Mouse (Mus musculus): ENCODE measurements at regions not wholly inside any gene's neighbourhood (a gene's known extent, or its start where the extent isn't known, plus 50 kb on each side); places are given as distances from the start of the nearest gene placed in this dataset.

DNA sequence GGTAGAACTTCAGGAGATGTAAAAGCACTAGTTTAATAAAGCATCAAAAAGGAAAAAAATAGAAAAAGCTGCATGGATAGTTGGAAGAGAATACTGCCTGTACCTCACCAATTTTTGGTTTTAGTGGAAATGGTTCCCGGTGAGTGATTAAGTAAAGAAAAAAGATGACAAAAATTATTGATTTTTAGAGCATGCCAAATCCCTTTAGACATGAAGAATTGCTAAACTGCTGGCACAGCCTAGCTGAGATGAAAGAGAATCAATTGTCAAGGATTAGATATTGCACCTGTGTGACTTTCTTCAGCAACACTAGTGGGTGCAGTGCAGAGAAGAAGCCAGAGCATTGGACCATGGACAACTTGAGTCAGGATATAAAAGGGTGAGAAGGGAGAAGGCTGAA, 348.7 kb upstream of the Cpeb2 start:
- in situ Hi-C loops (cut with MboI; ENCODE audit: low sequenced_read_pairs in 2 of 2, unreplicated experiment in 2 of 2), result no loop called here
- TF ChIP-seq ZC3H11A (IDR thresholded peaks at IDR 0.05; ENCODE audit: borderline replicate concordance, low read depth, low read length), result no peak
- no peak for TF ChIP-seq ZNF384 (IDR thresholded peaks at IDR 0.05; ENCODE audit: low read depth, low read length)
- no peak for TF ChIP-seq CHD2 (IDR thresholded peaks at IDR 0.05; ENCODE audit: low read depth, low read length)
- no peak for TF ChIP-seq MAFK (IDR thresholded peaks at IDR 0.05; ENCODE audit: insufficient read depth, low read depth, low read length)
- no peak for TF ChIP-seq HCFC1 (IDR thresholded peaks at IDR 0.05; ENCODE audit: borderline replicate concordance, insufficient read depth, low read length)

DNA sequence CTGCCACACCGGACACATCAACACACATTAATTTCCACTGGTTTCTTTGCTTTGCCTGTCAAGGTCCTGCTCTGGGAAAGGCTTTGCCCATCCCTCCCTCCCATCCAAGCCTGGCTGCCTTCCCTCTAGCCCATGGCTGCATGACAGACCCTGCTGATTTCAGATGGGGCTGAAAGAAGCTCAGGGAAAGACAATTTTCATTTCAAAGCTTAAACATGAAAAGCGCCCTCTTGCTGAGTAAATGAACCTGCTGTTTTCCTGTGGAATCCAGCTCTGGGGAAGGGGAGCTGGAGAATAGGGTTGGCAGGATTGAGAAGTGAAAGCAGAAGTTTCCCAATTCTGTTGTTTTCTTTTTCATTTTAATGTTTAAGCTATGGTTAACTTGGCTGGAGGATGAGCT, 341.1 kb upstream of the Cpeb2 start:
- no peak overlapping the region for H3K27ac ChIP-seq (ENCODE audit: insufficient read depth, low read depth, low read length, poor library complexity, severe bottlenecking)
- H3K9ac ChIP-seq (ENCODE audit: insufficient read depth, low read depth, low read length, poor library complexity, severe bottlenecking), result no peak overlapping the region
- H3K4me1 ChIP-seq (ENCODE audit: control insufficient read depth in 2 of 2, insufficient read depth in 2 of 2, low read length in 2 of 2, poor library complexity in 1 of 2), result no peaks in the 10 kb centered on the region
- no peaks in the 10 kb centered on the region for H3K9me3 ChIP-seq (ENCODE audit: control insufficient read depth, insufficient read depth, low read depth, low read length)
- TF ChIP-seq MAFK (IDR thresholded peaks at IDR 0.05; ENCODE audit: insufficient read depth, low read depth, low read length) (no peak), CHD2 (IDR thresholded peaks at IDR 0.05; ENCODE audit: low read depth, low read length) (no peak), HCFC1 (IDR thresholded peaks at IDR 0.05; ENCODE audit: borderline replicate concordance, insufficient read depth, low read length) (no peak), ZNF384 (IDR thresholded peaks at IDR 0.05; ENCODE audit: low read depth, low read length) (no peak), ZC3H11A (IDR thresholded peaks at IDR 0.05; ENCODE audit: borderline replicate concordance, low read depth, low read length) (no peak)
- no peak overlapping the region for H3K4me3 ChIP-seq (ENCODE audit: insufficient read depth in 1 of 2, low read depth in 1 of 2, low read length in 2 of 2, poor library complexity in 1 of 2, severe bottlenecking in 1 of 2)
- H3K36me3 ChIP-seq (ENCODE audit: control insufficient read depth, insufficient read depth, low read length, poor library complexity, severe bottlenecking), result no peaks in the 10 kb centered on the region
- in situ Hi-C loops (cut with MboI; ENCODE audit: low sequenced_read_pairs in 2 of 2, unreplicated experiment in 2 of 2), result no loop called here
- DNase-seq (ENCODE audit: low read depth, low spot score), result no peak

More for the DNA sequence above, 348.7 kb upstream of the Cpeb2 start:
- Histone ChIP-seq H3K4me1 (ENCODE audit: control insufficient read depth in 2 of 2, insufficient read depth in 2 of 2, low read length in 2 of 2, poor library complexity in 1 of 2) (no peaks in the 10 kb centered on the region), H3K9ac (ENCODE audit: insufficient read depth, low read depth, low read length, poor library complexity, severe bottlenecking) (no peak overlapping the region), H3K4me3 (ENCODE audit: insufficient read depth in 1 of 2, low read depth in 1 of 2, low read length in 2 of 2, poor library complexity in 1 of 2, severe bottlenecking in 1 of 2) (no peak overlapping the region), H3K9me3 (ENCODE audit: control insufficient read depth, insufficient read depth, low read depth, low read length) (no peaks in the 10 kb centered on the region), H3K36me3 (ENCODE audit: control insufficient read depth, insufficient read depth, low read length, poor library complexity, severe bottlenecking) (no peaks in the 10 kb centered on the region), H3K27ac (ENCODE audit: insufficient read depth, low read depth, low read length, poor library complexity, severe bottlenecking) (no peak overlapping the region)
- DNase-seq (ENCODE audit: low read depth, low spot score), result no peak

DNA sequence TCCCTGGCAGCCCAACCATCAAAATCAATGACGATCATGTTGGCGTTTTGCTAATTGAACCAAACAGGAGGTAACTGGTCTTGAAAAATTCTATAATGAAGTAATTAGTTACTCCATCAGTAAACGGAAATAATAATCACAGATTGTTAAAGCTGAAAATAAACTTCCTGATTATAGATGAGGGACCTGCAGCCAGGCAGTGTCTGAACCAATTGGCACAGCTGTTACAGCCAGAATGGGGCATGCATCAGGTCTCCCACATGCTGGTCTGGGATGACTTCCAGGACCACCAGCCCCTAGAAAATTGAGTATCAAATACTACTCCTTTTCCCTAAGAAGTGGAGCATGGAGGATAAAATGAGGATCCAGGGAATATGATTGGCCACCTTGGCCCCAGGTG, 326.8 kb upstream of the Cpeb2 start:
- TF ChIP-seq ZNF384 (IDR thresholded peaks at IDR 0.05; ENCODE audit: low read depth, low read length) (no peak), HCFC1 (IDR thresholded peaks at IDR 0.05; ENCODE audit: borderline replicate concordance, insufficient read depth, low read length) (no peak), CHD2 (IDR thresholded peaks at IDR 0.05; ENCODE audit: low read depth, low read length) (no peak), MAFK (IDR thresholded peaks at IDR 0.05; ENCODE audit: insufficient read depth, low read depth, low read length) (no peak), ZC3H11A (IDR thresholded peaks at IDR 0.05; ENCODE audit: borderline replicate concordance, low read depth, low read length) (no peak)

DNA sequence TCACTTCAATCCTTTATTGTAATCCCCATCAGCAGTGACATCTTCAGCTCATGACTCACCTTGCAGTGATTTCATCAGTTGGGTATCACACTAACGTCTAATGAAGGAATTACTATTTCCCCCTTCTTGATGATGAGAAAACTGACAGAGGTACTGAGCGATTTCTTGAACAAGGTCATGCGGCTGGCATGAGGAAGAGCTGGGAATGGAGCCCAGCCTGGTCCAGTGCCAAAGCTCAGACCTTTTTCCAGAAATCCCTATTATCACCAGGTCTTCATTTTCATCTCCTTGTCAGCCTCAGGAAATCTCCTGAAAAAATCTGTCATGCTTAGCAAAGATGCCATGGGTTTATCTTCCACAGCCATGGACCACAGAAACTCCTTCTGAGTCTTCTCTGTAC, 313.6 kb upstream of the Cpeb2 start:
- Histone ChIP-seq H3K9me3 (ENCODE audit: control insufficient read depth, insufficient read depth, low read depth, low read length) (no peaks in the 10 kb centered on the region), H3K4me1 (ENCODE audit: control insufficient read depth in 2 of 2, insufficient read depth in 2 of 2, low read length in 2 of 2, poor library complexity in 1 of 2) (no peaks in the 10 kb centered on the region), H3K9ac (ENCODE audit: insufficient read depth, low read depth, low read length, poor library complexity, severe bottlenecking) (no peak overlapping the region), H3K4me3 (ENCODE audit: insufficient read depth in 1 of 2, low read depth in 1 of 2, low read length in 2 of 2, poor library complexity in 1 of 2, severe bottlenecking in 1 of 2) (no peak overlapping the region), H3K36me3 (ENCODE audit: control insufficient read depth, insufficient read depth, low read length, poor library complexity, severe bottlenecking) (no peaks in the 10 kb centered on the region), H3K27ac (ENCODE audit: insufficient read depth, low read depth, low read length, poor library complexity, severe bottlenecking) (no peak overlapping the region)
- TF ChIP-seq HCFC1 (IDR thresholded peaks at IDR 0.05; ENCODE audit: borderline replicate concordance, insufficient read depth, low read length) (no peak), MAFK (IDR thresholded peaks at IDR 0.05; ENCODE audit: insufficient read depth, low read depth, low read length) (no peak), ZNF384 (IDR thresholded peaks at IDR 0.05; ENCODE audit: low read depth, low read length) (no peak), CHD2 (IDR thresholded peaks at IDR 0.05; ENCODE audit: low read depth, low read length) (no peak), ZC3H11A (IDR thresholded peaks at IDR 0.05; ENCODE audit: borderline replicate concordance, low read depth, low read length) (no peak)
- in situ Hi-C loops (cut with MboI; ENCODE audit: low sequenced_read_pairs in 2 of 2, unreplicated experiment in 2 of 2), result no loop called here
- no peak for DNase-seq (ENCODE audit: low read depth, low spot score)

More for the DNA sequence above, 326.8 kb upstream of the Cpeb2 start:
- H3K9me3 ChIP-seq (ENCODE audit: control insufficient read depth, insufficient read depth, low read depth, low read length), result no peaks in the 10 kb centered on the region
- no peaks in the 10 kb centered on the region for H3K4me1 ChIP-seq (ENCODE audit: control insufficient read depth in 2 of 2, insufficient read depth in 2 of 2, low read length in 2 of 2, poor library complexity in 1 of 2)
- no peaks in the 10 kb centered on the region for H3K36me3 ChIP-seq (ENCODE audit: control insufficient read depth, insufficient read depth, low read length, poor library complexity, severe bottlenecking)
- DNase-seq (ENCODE audit: low read depth, low spot score), result no peak
- in situ Hi-C loops (cut with MboI; ENCODE audit: low sequenced_read_pairs in 2 of 2, unreplicated experiment in 2 of 2), result no loop called here
- H3K4me3 ChIP-seq (ENCODE audit: insufficient read depth in 1 of 2, low read depth in 1 of 2, low read length in 2 of 2, poor library complexity in 1 of 2, severe bottlenecking in 1 of 2), result no peak overlapping the region
- no peak overlapping the region for H3K27ac ChIP-seq (ENCODE audit: insufficient read depth, low read depth, low read length, poor library complexity, severe bottlenecking)
- no peak overlapping the region for H3K9ac ChIP-seq (ENCODE audit: insufficient read depth, low read depth, low read length, poor library complexity, severe bottlenecking)

DNA sequence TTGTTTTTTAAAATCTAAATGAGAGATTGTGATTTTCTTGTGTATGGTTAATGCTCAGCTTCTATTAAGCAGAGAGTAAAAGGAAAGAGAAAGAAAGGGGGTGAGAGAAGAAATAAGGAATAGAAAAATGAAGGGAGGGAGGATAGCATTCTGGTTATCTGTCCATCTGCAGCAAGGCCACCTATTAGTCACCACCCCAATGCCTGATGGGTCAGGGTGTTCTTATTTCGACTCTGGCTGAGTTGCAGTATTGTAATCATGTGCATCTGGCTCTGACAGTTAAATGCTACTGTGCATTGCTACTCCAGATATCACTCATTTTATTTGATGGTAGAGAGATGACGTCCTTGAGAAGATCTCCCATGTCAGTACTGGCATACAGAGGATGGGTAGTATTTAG, 300.9 kb upstream of the Cpeb2 start:
- Histone ChIP-seq H3K4me1 (ENCODE audit: control insufficient read depth in 2 of 2, insufficient read depth in 2 of 2, low read length in 2 of 2, poor library complexity in 1 of 2) (no peaks in the 10 kb centered on the region), H3K36me3 (ENCODE audit: control insufficient read depth, insufficient read depth, low read length, poor library complexity, severe bottlenecking) (no peaks in the 10 kb centered on the region), H3K4me3 (ENCODE audit: insufficient read depth in 1 of 2, low read depth in 1 of 2, low read length in 2 of 2, poor library complexity in 1 of 2, severe bottlenecking in 1 of 2) (no peak overlapping the region), H3K9me3 (ENCODE audit: control insufficient read depth, insufficient read depth, low read depth, low read length) (no peaks in the 10 kb centered on the region), H3K27ac (ENCODE audit: insufficient read depth, low read depth, low read length, poor library complexity, severe bottlenecking) (no peak overlapping the region), H3K9ac (ENCODE audit: insufficient read depth, low read depth, low read length, poor library complexity, severe bottlenecking) (no peak overlapping the region)
- in situ Hi-C loops (cut with MboI; ENCODE audit: low sequenced_read_pairs in 2 of 2, unreplicated experiment in 2 of 2), result no loop called here
- TF ChIP-seq ZC3H11A (IDR thresholded peaks at IDR 0.05; ENCODE audit: borderline replicate concordance, low read depth, low read length) (no peak), CHD2 (IDR thresholded peaks at IDR 0.05; ENCODE audit: low read depth, low read length) (no peak), MAFK (IDR thresholded peaks at IDR 0.05; ENCODE audit: insufficient read depth, low read depth, low read length) (no peak), ZNF384 (IDR thresholded peaks at IDR 0.05; ENCODE audit: low read depth, low read length) (no peak), HCFC1 (IDR thresholded peaks at IDR 0.05; ENCODE audit: borderline replicate concordance, insufficient read depth, low read length) (no peak)
- DNase-seq (ENCODE audit: low read depth, low spot score), result no peak

Measured in ES-E14 (cell line).